Mouse (Mus musculus) hindbrain, embryonic 15.5 days (tissue): ENCODE results near the gene Rbm31y. TPM values are rescaled to one million over a fixed set of nuclear protein-coding genes. Genes with fewer than 3 reads are reported as not detected.
"Not testable (repeated sequence)": the region's sequence is repeated elsewhere in the genome, so short reads cannot be mapped to it uniquely, and the experiment has no call there.

ENCODE experiments used
- ATAC-seq: fragments of 200-750 bp; cut with Nextera tagmentation; 2 replicates; pipeline ENCODE4 v1.8.0; 2017; ENCODE audit warnings: low read depth, moderate number of reproducible peaks, moderate TSS enrichment; ENCODE audit not compliant: low FRiP score
- H3K27ac ChIP-seq: fragments of 300-500 bp; sonication (generic); replicated peaks from 2 replicates; pipeline ENCODE4 v1.5.1; 2015; ENCODE audit warnings: mild to moderate bottlenecking, inconsistent platforms
- H3K27me3 ChIP-seq: fragments of 300-500 bp; sonication (generic); 2 replicates; pipeline ENCODE4 v1.6.1; 2015; ENCODE audit warnings: control low read depth, inconsistent platforms
- H3K36me3 ChIP-seq: fragments of 300-500 bp; sonication (generic); 2 replicates; pipeline ENCODE4 v1.6.1; 2015; ENCODE audit warnings: control low read depth, inconsistent platforms
- H3K4me1 ChIP-seq: fragments of 300-500 bp; sonication (generic); replicated peaks from 2 replicates; pipeline ENCODE4 v1.6.1; 2015; ENCODE audit warnings: control low read depth, inconsistent platforms
- H3K4me2 ChIP-seq: fragments of 300-500 bp; sonication (generic); 2 replicates; pipeline ENCODE4 v1.6.1; 2015; ENCODE audit warnings: moderate library complexity, mild to moderate bottlenecking, inconsistent platforms
- H3K4me3 ChIP-seq: fragments of 300-500 bp; sonication (generic); 2 replicates; pipeline ENCODE4 v1.5.1; 2015; ENCODE audit warnings: mild to moderate bottlenecking, inconsistent platforms
- H3K9ac ChIP-seq: fragments of 300-500 bp; sonication (generic); 2 replicates; pipeline ENCODE4 v1.6.1; 2015; ENCODE audit warnings: inconsistent platforms
- H3K9me3 ChIP-seq: fragments of 300-500 bp; sonication (generic); 2 replicates; pipeline ENCODE4 v1.6.1; 2016; ENCODE audit warnings: control low read depth, inconsistent platforms
- WGBS: fragments of 180-500 bp; shearing (Covaris S2); methylation state at CpG from one replicate; pipeline ENCODE4 v1.1.7; 2015; 5-methylcytosine and 5-hydroxymethylcytosine counted together
- polyA plus RNA-seq: library from polyadenylated mRNA; unstranded; fragments of >200 nt; fragmentation: Nextera tagmentation; extraction: Ambion mirVana; gene quantifications from 2 replicates; pipeline ENCODE4 v1.2.1, GENCODE M21; 2015

Rbm31y gene
- polyA plus RNA-seq: not detected in 2 replicates

- not testable (repeated sequence) for H3K4me2 ChIP-seq, ATAC-seq, H3K36me3 ChIP-seq, H3K9ac ChIP-seq, H3K27me3 ChIP-seq, H3K27ac ChIP-seq, H3K4me1 ChIP-seq, H3K9me3 ChIP-seq, H3K4me3 ChIP-seq
- WGBS: no CpG with 5 or more reads among the region's 11 CpGs
Observed at GRCm38 (mm10) chrY:17400461-17400860, at the start of gene Rbm31y. Gene Rbm31y (plus strand): TSS chrY:17400761.
